Mouse (Mus musculus): Measurements from ENCODE around the gene Ppid. TPM values are rescaled to one million over a fixed set of nuclear protein-coding genes. Genes with fewer than 3 reads are reported as not detected.

Ppid gene
- polyA plus RNA-seq, 1 experiment = 297 TPM

DNA sequence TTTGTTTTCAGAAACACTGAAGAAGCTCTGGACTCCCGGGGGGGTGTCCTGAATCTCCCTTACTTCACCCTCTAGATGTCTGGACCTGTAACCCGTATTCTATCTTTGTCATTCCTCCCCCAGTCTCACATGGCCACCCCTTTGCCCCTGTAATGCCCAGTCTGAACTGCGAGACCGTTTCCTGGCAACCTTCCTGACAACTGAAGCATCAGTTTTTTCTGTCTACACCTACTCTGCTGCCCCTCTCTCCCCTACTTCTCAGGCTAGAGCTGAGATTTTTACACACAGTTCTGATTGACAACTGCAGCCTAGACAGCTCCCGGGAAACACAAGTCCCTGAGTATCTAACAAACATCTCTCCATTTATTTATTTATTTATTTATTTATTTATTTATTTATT lies 14.3 kb upstream of the Ppid start:
- no peaks in the 10 kb centered on the region for H3K4me1 ChIP-seq (ENCODE audit: control insufficient read depth, insufficient read depth, low read length)
- no peak overlapping the region for H3K27ac ChIP-seq (ENCODE audit: insufficient read depth, low read length)
- peak overlapping the region; percentile 19; the same call in 1 of the 2 replicates for H3K9ac ChIP-seq (ENCODE audit: low read depth, poor library complexity, severe bottlenecking)
- no peak overlapping the region for H3K4me3 ChIP-seq (ENCODE audit: low read depth, low read length)
- no peaks in the 10 kb centered on the region for H3K9me3 ChIP-seq (replicated peaks; ENCODE audit: control insufficient read depth, insufficient read depth, low read length, poor library complexity, severe bottlenecking)
- TF ChIP-seq EP300 (IDR thresholded peaks at IDR 0.05; ENCODE audit: insufficient read depth, low read depth, low read length) (no peak), POLR2A (IDR thresholded peaks at IDR 0.05; ENCODE audit: insufficient read depth, low read length) (no peak), CTCF (IDR thresholded peaks at IDR 0.05; ENCODE audit: low read depth, low read length) (no peak)
- H3K36me3 ChIP-seq (ENCODE audit: control insufficient read depth, insufficient read depth, low read length, poor library complexity, severe bottlenecking) = no peaks in the 10 kb centered on the region
- H3K27me3 ChIP-seq (ENCODE audit: control insufficient read depth, insufficient read depth, low read length, poor library complexity, severe bottlenecking) = no peaks in the 10 kb centered on the region

DNA sequence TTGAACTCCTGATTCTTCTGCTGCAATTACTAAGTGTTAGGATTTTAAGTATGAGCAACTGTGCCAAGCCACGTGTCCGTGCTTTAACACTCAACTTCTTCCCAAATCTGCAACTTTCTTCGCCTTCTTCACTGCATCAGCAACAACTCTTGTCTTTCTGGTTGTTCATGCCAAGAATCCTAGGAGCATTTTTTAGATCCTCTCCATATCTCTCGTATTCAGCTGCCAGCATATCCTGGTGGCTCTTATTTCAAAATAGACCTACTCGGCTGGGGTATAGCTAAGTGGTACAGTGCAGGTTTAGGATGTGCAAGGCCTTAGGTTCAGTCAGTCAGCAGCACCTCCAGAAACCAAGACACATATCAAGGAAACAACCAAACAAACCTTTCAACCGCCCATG lies 13.5 kb upstream of the Ppid start:
- Histone ChIP-seq H3K36me3 (ENCODE audit: control insufficient read depth, insufficient read depth, low read length, poor library complexity, severe bottlenecking) (no peaks in the 10 kb centered on the region), H3K4me1 (ENCODE audit: control insufficient read depth, insufficient read depth, low read length) (no peaks in the 10 kb centered on the region), H3K27me3 (ENCODE audit: control insufficient read depth, insufficient read depth, low read length, poor library complexity, severe bottlenecking) (no peaks in the 10 kb centered on the region), H3K4me3 (ENCODE audit: low read depth, low read length) (no peak overlapping the region), H3K27ac (ENCODE audit: insufficient read depth, low read length) (no peak overlapping the region), H3K9ac (ENCODE audit: low read depth, poor library complexity, severe bottlenecking) (no peak overlapping the region), H3K9me3 (replicated peaks; ENCODE audit: control insufficient read depth, insufficient read depth, low read length, poor library complexity, severe bottlenecking) (no peaks in the 10 kb centered on the region)
- TF ChIP-seq CTCF (IDR thresholded peaks at IDR 0.05; ENCODE audit: low read depth, low read length) = no peak
- no peak for TF ChIP-seq EP300 (IDR thresholded peaks at IDR 0.05; ENCODE audit: insufficient read depth, low read depth, low read length)
- no peak for TF ChIP-seq POLR2A (IDR thresholded peaks at IDR 0.05; ENCODE audit: insufficient read depth, low read length)

DNA sequence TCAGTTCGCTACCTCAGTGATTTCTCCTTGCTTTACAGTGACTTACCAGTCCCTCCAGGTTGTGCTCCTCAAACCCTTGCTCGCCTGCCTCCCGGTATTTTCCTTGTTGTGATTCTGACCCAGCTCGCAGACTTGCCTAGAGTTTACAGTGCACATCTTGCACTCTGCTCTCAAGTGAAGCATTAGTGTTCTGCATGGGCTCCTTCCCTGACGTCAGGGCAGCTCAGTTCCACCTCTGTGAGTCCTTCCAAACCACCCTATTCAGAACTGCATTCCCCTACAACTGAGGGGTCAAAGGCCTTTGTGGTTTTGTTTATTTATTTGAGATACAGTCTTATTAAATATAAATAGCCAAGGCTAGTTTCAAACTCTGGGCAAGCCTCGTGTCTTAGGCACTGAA lies 13.0 kb upstream of the Ppid start:
- Histone ChIP-seq H3K9ac (ENCODE audit: low read depth, poor library complexity, severe bottlenecking) (no peak overlapping the region), H3K4me1 (ENCODE audit: control insufficient read depth, insufficient read depth, low read length) (no peaks in the 10 kb centered on the region), H3K4me3 (ENCODE audit: low read depth, low read length) (no peak overlapping the region), H3K27ac (ENCODE audit: insufficient read depth, low read length) (no peak overlapping the region), H3K27me3 (ENCODE audit: control insufficient read depth, insufficient read depth, low read length, poor library complexity, severe bottlenecking) (no peaks in the 10 kb centered on the region), H3K36me3 (ENCODE audit: control insufficient read depth, insufficient read depth, low read length, poor library complexity, severe bottlenecking) (no peaks in the 10 kb centered on the region), H3K9me3 (replicated peaks; ENCODE audit: control insufficient read depth, insufficient read depth, low read length, poor library complexity, severe bottlenecking) (no peaks in the 10 kb centered on the region)
- TF ChIP-seq POLR2A (IDR thresholded peaks at IDR 0.05; ENCODE audit: insufficient read depth, low read length) = no peak
- TF ChIP-seq CTCF (IDR thresholded peaks at IDR 0.05; ENCODE audit: low read depth, low read length) = no peak
- no peak for TF ChIP-seq EP300 (IDR thresholded peaks at IDR 0.05; ENCODE audit: insufficient read depth, low read depth, low read length)

DNA sequence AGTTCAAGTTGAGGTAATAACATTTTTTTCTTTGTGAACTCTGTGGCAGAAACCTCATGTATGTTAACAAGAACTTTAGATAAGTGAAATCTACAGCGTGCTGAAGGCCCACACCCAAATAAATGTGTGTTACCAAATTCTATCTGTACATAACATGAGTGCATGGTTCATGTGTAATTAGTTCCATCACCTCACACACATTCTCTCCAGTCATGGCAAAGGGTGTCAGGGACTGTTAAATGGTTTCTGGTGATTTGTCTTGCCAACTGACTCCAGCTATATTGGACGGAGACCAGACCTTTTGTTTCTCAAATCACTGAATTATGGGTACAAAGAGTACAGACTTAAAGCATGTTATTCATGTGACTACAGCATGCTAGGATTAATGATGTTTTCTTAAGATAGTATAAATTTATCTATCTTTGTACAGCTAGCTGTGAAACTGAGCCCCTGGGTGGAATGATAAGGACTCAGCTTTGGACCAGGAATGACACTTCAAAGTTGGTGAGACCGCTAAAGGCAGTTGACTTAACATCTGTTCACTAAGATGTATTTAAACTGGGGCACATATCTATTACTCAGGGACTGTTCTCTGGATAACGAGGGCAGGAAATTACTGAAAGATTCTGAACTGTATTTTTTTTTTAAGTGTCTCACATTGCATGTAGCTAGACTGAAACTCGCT lies 11.1 kb upstream of the Ppid start:
- TF ChIP-seq CTCF (IDR thresholded peaks at IDR 0.05; ENCODE audit: low read depth, low read length) = no peak
- no peak for TF ChIP-seq EP300 (IDR thresholded peaks at IDR 0.05; ENCODE audit: insufficient read depth, low read depth, low read length)
- no peak for TF ChIP-seq POLR2A (IDR thresholded peaks at IDR 0.05; ENCODE audit: insufficient read depth, low read length)
- no peaks in the 10 kb centered on the region for H3K4me1 ChIP-seq (ENCODE audit: control insufficient read depth, insufficient read depth, low read length)
- no peaks in the 10 kb centered on the region for H3K36me3 ChIP-seq (ENCODE audit: control insufficient read depth, insufficient read depth, low read length, poor library complexity, severe bottlenecking)
- no peak overlapping the region for H3K9ac ChIP-seq (ENCODE audit: low read depth, poor library complexity, severe bottlenecking)
- no peaks in the 10 kb centered on the region for H3K27me3 ChIP-seq (ENCODE audit: control insufficient read depth, insufficient read depth, low read length, poor library complexity, severe bottlenecking)
- no peak overlapping the region for H3K4me3 ChIP-seq (ENCODE audit: low read depth, low read length)
- no peaks in the 10 kb centered on the region for H3K9me3 ChIP-seq (replicated peaks; ENCODE audit: control insufficient read depth, insufficient read depth, low read length, poor library complexity, severe bottlenecking)
- H3K27ac ChIP-seq (ENCODE audit: insufficient read depth, low read length) = no peak overlapping the region

DNA sequence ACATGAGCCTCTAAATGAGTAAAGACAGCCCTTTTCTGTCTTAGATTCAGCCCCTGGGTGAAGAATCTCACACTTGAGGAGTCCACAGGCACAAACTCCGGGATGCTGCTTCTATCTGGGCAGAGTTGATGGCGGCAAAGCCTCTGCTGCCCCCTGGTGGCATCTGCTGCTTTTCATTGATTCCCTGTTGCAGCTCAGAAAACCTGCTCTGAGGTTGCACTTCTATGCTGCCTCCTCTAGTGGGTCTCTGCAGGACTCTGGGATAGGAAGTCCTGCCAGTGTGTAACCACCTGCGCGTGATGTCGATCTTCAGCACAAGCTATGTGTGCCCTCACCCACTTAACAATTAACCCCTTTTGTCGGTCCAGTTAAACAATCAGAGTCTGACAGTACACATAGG lies 4.3 kb upstream of the Ppid start:
- H3K9ac ChIP-seq (ENCODE audit: low read depth, poor library complexity, severe bottlenecking) = no peak overlapping the region
- no peaks in the 10 kb centered on the region for H3K4me1 ChIP-seq (ENCODE audit: control insufficient read depth, insufficient read depth, low read length)
- no peaks in the 10 kb centered on the region for H3K36me3 ChIP-seq (ENCODE audit: control insufficient read depth, insufficient read depth, low read length, poor library complexity, severe bottlenecking)
- TF ChIP-seq EP300 (IDR thresholded peaks at IDR 0.05; ENCODE audit: insufficient read depth, low read depth, low read length) (0 out of 2 replicates have a peak, but pooled peaks have one; percentile 27), POLR2A (IDR thresholded peaks at IDR 0.05; ENCODE audit: insufficient read depth, low read length) (no peak), CTCF (IDR thresholded peaks at IDR 0.05; ENCODE audit: low read depth, low read length) (peak; percentile 90)
- H3K27me3 ChIP-seq (ENCODE audit: control insufficient read depth, insufficient read depth, low read length, poor library complexity, severe bottlenecking) = no peaks in the 10 kb centered on the region
- H3K9me3 ChIP-seq (replicated peaks; ENCODE audit: control insufficient read depth, insufficient read depth, low read length, poor library complexity, severe bottlenecking) = no peaks in the 10 kb centered on the region
- no peak overlapping the region for H3K27ac ChIP-seq (ENCODE audit: insufficient read depth, low read length)
- no peak overlapping the region for H3K4me3 ChIP-seq (ENCODE audit: low read depth, low read length)

DNA sequence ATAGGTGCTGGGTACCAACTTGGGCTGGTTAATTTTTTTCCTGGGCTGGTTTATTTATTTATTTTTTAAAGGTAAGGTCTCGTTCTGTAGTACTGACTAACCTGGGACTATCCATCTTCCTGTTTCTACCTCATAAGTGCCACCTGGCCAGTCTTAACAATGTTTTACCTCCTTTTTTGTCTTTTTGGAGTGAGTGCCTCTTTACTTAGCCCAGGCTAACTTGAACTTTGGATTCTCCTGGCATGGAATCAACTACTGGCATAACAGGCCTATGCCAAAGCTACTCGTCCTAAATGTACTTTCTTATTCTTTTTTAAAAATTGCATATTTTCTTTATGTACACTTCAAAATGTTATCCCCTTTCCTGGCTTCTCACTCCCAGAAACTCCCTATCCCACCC lies 1.5 kb upstream of the Ppid start:
- H3K9ac ChIP-seq (ENCODE audit: low read depth, poor library complexity, severe bottlenecking) = no peak overlapping the region
- no peaks in the 10 kb centered on the region for H3K9me3 ChIP-seq (replicated peaks; ENCODE audit: control insufficient read depth, insufficient read depth, low read length, poor library complexity, severe bottlenecking)
- TF ChIP-seq POLR2A (IDR thresholded peaks at IDR 0.05; ENCODE audit: insufficient read depth, low read length) (no peak), CTCF (IDR thresholded peaks at IDR 0.05; ENCODE audit: low read depth, low read length) (no peak), EP300 (IDR thresholded peaks at IDR 0.05; ENCODE audit: insufficient read depth, low read depth, low read length) (no peak)
- peaks cover 16% of the 10 kb centered on the region for H3K36me3 ChIP-seq (ENCODE audit: control insufficient read depth, insufficient read depth, low read length, poor library complexity, severe bottlenecking)
- H3K27me3 ChIP-seq (ENCODE audit: control insufficient read depth, insufficient read depth, low read length, poor library complexity, severe bottlenecking) = no peaks in the 10 kb centered on the region
- H3K27ac ChIP-seq (ENCODE audit: insufficient read depth, low read length) = no peak overlapping the region
- H3K4me3 ChIP-seq (ENCODE audit: low read depth, low read length) = no peak overlapping the region
- no peaks in the 10 kb centered on the region for H3K4me1 ChIP-seq (ENCODE audit: control insufficient read depth, insufficient read depth, low read length)

Data from ES-Bruce4 (cell line).